Mouse (Mus musculus) central nervous system, embryonic 18 days (tissue): ENCODE data around the gene C1qtnf5. TPM values are rescaled to one million over a fixed set of nuclear protein-coding genes. Genes with fewer than 3 reads are reported as not detected.

ENCODE experiments used
- polyA plus RNA-seq: library from polyadenylated mRNA; depleted of rRNA; stranded (reverse); fragments of >200 nt; gene quantifications from 2 replicates; pipeline ENCODE4 v1.2.3, GENCODE M21; 2012; rRNA removed

C1qtnf5 gene
- 9.3 and 11.2 TPM in 2 replicates for polyA plus RNA-seq

DNA sequence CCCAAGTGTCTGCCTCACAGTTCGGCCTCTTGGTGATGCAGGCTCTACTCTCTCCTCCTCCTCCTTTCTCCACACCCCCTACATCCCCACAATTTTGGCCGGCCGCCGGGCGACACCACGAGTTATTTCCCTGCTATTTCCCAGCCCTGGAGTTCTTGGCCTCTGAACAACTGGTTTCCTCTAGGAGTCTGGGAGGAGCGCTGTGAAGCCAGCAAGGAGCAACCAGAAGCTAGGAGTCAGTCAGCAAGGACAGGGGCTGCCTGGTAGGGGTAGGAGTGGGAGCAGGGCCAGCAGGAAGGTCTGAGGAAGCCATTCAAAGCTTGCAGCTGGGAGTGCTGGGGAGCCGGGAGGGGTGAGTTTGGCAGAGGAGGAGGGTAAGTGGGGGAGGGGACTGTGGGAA is at the start of gene C1qtnf5:
TSS of gene C1qtnf5 (plus strand) at position 136 of the 400 bp plus-strand sequence.

GRCm38 (mm10) chr9:44066785-44067225 is 40.2 kb upstream of the C1qtnf5 start, which contains the start of gene Usp2:
Usp2 (plus strand) TSS chr9:44067021.

DNA sequence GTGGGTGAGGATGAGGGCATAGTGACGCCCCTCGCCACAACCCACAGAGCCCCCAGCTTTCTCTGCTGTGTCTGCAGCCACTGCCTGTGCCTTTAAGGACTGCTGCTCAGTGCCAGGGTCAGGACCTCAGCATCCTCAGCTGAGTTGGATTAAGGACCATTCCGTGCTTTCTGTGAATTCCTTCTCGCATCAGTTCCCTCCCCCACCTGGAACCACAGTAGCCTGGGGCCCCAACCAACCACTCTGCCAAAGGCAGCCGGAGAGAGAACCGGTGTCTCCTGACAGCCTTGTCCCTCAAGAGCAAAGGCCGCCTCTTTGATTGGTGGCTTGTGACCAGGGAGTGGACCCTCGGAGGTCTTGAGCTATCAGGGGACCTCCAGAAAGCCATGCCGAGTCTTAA is 5.6 kb upstream of the C1qtnf5 start, which contains the start of gene Mfrp:
TSS of gene Mfrp (plus strand) at position 240 of the 400 bp plus-strand sequence.

DNA sequence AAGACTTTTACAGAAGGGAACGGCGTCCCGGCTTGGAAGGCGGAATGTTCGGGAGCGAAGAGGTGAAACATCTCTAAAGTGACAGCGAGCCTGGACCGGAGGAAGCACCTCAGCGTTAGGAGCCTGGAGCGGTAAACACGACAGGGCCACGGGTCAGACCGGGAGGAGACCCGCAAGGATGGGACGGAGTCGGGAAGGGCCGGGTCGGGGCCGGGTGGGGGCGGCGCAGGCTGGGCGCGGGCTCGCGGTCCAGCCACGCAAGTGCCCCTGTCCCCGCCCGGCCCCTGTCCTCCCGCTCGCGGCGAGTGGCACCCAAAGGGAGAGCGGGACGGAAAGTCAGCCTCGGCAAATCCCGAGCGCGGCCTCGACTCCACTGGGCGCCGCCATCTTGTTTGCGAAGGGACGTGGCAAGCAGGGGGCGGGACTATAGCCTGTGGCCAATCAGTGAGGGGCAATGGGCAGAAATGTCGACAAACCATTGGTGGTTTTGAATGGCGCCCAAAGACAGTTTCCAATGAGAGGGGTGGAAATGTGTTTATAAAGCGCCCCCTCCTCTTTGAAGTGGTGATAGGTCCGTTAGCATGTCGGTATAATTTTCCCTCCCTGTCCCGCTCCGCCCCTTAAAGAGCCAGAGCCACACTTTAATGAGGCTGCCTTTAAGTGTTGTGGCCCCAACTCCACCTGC is 6.2 kb downstream of the C1qtnf5 start, which contains the start of the genes Gm49380 and Rnf26:
TSS of gene Gm49380 (minus strand) at position 396 of the 685 bp plus-strand sequence.
TSS of gene Rnf26 (minus strand) at position 413 of the 685 bp plus-strand sequence.

GRCm38 (mm10) chr9:44134101-44134850 is 27.2 kb downstream of the C1qtnf5 start, which contains the start of gene Mcam:
Mcam (plus strand) TSS chr9:44134469.

Other genes starting within 250 kb of the C1qtnf5 start
- 89.1 and 94.5 TPM in 2 replicates for gene Thy1, start 63.9 kb upstream of the C1qtnf5 start, polyA plus RNA-seq
- gene Usp2, start 40.2 kb upstream of the C1qtnf5 start, polyA plus RNA-seq = 3.0 and 3.5 TPM in 2 replicates
- gene Mfrp, start 5.5 kb upstream of the C1qtnf5 start, polyA plus RNA-seq = 0.51 and 1.5 TPM in 2 replicates
- gene Gm49380, start 6.3 kb downstream of the C1qtnf5 start, polyA plus RNA-seq = 0.14 and 0.20 TPM in 2 replicates
- gene Rnf26, start 6.3 kb downstream of the C1qtnf5 start, polyA plus RNA-seq = 23.1 and 24.4 TPM in 2 replicates
- gene Mcam, start 27.2 kb downstream of the C1qtnf5 start, polyA plus RNA-seq = 17.9 and 19.4 TPM in 2 replicates
- gene Cbl, start 126.8 kb downstream of the C1qtnf5 start, polyA plus RNA-seq = 22.3 and 23.5 TPM in 2 replicates
- gene Ccdc153, start 133.4 kb downstream of the C1qtnf5 start, polyA plus RNA-seq = 1.2 and 2.8 TPM in 2 replicates
- gene Pdzd3, start 144.2 kb downstream of the C1qtnf5 start, polyA plus RNA-seq = 0.75 and 0.79 TPM in 2 replicates
- 3.6 and 3.8 TPM in 2 replicates for gene Nlrx1, start 161.4 kb downstream of the C1qtnf5 start, polyA plus RNA-seq
- 82.8 and 93.4 TPM in 2 replicates for gene Abcg4, start 181.4 kb downstream of the C1qtnf5 start, polyA plus RNA-seq
- gene Hinfp, start 198.4 kb downstream of the C1qtnf5 start, polyA plus RNA-seq = 42.4 and 43.8 TPM in 2 replicates
- gene C2cd2l, start 213.0 kb downstream of the C1qtnf5 start, polyA plus RNA-seq = 56.8 and 62.1 TPM in 2 replicates
- 37.3 and 39.1 TPM in 2 replicates for gene Dpagt1, start 218.8 kb downstream of the C1qtnf5 start, polyA plus RNA-seq
- gene H2afx, start 227.4 kb downstream of the C1qtnf5 start, polyA plus RNA-seq = 123 and 133 TPM in 2 replicates
- gene Hmbs, start 237.0 kb downstream of the C1qtnf5 start, polyA plus RNA-seq = 37.8 and 38.9 TPM in 2 replicates